Mouse (Mus musculus) ovary, adult 18-20 months (tissue): Measurements from ENCODE around the gene Scfd2.

Experiments
- DNase-seq: peaks from one replicate; pipeline ENCODE4 v3.0.0; 2022; ENCODE audit warnings: low spot score, mixed read lengths

Gene Scfd2

DNA sequence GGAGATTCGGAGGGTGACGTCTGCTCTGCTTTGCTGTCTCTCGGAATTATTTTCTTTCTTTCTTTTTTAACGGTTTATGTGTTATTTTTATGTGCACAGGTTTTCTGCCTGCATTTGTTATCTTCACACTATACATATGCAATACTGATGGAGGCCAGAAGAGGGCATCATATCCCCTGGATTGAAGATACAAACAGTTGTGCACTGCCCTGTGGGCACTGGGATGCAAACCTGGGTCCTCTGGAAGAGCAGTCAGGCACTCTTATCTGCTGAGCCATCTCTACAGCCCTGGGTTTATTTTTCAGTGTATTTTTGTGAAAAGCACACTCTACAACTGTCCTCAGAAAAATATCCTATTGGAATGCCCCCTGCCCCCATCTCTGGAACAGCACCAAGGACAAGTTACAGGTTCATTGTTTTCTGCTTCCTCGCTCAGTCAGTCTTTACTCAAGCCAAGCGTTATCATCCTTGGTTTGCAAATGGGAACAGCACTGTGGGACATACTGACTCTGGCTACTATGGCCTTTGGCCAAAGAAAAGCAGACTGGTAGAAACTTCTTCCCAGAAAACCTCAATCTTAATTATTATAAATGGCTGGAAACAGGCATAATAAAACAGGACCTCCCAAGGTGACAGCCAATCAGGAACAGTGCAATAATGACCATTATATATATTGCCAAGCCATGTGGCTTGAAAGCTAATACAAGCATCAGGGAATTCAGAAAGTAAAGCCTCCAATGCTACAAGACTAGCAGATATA, 75.9 kb downstream of the Scfd2 start:
- DNase-seq: no peak

DNA sequence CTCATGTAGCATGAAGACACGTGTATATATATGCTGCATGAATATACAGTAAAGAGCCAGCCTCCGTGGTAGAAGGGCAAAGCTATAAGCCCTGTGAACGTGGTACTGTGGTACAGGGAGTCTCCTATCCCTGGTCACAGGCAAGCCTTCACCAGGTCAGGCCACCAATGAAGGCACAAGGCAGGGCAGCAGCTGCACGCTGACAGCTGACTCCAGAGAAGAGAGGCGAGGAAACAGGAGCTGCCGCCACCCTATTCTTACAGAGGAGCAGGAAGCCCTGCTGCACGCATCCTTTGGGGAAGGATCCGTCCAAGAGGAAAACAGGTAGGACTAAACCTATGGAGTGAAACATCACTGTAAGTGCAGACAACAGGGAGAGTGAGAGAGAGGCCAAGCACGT, 76.5 kb downstream of the Scfd2 start:
- DNase-seq: no peak

DNA sequence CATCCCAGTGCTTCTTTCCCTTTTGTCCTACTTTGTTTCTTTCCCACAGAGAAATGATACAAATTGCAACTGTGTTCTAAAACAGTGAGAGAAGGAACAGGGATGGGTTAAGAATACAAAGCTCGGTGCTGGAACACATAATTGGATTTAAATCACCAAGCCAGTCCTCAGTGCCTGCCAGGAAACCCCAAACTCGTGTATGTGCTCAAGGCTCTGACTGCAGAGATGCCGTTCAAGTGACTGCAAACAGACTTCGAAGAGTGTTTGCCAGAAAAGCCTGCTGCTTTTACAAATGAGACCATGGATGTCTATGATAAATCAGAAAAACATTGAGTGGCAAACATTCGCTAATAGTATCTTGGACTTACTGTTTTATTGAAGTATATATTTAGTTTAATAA, 80.6 kb downstream of the Scfd2 start:
- no peak for DNase-seq

DNA sequence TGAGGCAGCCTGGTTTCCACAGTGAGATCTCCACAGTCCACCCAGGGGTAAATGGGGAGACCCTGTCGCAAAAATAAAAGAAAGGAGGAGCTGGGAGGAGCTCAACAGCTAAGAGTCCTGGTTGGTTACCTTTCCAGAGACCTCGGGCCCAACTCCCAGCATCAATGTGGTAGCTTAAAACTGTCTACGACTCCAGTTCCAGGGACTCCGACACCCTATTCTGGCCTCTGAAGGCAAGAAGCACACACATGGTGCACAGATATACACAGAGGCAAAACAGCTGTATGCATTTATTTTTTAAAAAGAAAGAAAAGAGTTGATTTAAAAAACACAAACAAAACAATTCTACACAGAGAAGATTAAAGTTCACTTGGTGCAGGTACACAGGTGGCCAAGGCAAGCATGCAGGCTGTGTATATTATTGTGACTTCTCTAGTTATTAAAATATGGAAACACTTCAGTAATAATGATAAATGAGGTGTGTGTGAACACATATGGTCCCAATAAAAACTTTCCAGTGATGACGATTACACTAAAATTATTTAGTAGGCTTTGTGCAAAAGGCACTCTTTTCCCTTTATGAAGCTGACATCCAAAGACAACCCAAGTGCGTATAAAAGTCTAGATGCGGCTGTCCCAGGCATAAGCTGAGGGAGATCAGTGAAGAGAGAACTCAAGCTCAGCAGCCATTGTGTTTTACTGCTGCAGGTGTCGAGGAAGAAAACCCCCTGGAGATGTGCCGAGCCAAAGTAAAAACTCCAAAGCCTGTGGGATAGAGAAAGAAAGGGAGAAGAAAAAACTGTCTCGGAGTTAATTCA, 83.8 kb downstream of the Scfd2 start:
- no peak for DNase-seq

DNA sequence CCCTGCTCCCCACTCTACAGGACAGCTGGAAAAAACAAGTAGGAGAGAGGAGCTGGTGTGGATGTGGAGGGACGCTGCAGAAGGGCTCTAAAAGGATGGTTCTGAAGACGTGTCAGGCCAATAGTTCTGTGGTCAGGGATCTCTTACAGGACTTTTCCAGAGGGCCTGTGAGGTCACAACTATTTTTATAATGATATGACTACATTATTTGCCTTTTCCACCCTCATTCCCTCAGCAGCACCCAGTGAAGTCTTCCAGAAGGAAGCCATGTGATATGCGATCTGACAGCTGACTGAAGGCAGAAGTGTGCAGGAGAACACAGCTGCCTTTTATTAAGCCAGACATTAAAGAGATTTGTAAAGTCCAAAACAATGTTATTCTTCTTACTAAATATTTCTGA, 85.7 kb downstream of the Scfd2 start:
- no peak for DNase-seq

DNA sequence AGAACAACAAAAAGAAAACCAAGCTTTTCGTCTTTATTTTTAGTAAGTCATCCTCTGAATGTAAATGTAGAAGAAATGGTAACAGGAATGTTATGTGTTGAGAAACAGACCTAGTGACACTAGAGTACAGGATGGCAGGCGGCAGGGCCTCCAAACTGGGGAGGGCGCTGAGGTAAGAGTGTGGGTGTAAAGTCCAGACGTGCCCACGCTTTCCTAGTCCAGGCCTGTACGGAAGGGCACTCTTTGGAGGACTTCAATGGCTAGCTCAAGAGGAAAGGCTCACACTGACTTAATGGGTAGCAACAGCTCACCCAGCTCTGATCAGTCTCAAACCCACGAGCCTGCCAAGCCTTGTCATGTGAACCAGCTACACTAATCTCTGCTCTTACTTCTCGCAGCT, 93.2 kb downstream of the Scfd2 start:
- DNase-seq: no peak

DNA sequence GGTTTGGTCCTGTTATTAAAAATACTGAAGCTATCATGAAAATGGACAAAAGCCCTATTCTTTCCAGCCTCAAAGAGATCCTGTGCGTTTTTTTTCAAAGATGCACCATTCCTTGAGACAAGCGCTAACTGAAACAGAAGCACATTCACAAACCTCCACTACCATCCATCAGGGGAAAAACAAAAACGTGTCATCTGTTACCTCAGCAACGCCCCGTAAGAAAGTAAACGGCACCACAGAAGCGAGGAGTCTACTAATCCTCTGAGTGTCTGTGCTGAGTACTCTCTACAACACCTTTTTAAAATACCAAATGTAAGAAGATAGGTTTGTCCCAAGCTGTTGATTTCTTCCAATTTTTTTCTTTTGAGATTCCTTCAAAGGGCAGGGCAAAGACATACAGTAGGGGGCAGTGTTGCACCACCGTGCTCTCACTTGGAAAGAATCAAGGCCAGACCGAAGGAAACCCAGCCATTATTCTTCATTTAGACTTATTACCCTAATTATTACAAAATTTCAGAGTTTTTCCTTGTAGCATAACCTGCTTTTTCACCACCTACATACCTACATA, 97.9 kb downstream of the Scfd2 start:
- DNase-seq: peak; percentile 15

DNA sequence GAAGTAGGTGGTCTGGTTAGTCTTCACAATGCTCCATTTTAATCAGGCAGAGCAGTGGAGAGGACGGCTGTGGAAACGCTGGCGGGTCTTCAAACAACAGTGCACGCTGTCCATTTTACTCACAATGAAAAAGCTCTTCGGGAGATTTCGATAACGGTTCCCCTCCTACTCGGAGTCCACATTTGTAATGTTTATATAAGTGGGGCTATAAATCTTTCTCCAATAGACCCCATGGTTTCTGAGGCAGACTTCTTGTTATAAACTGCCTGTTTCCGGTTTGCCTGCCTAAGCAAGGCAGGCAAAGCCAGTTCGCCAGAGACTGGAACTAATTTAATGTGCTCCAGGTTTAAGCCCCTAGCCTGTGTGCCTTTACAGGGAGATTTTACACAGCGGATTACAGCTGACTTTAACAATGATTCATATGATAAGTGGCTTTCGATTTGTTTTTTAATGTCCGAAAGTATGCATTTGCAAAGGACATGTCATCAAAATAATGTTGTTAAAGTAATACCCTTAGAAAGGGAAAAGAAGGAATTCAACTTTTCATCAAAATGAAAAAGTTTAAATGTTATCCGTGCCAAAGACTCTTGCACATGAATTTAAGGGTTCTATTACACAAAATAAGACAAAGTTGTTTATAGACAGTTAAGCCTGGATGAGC, 98.5 kb downstream of the Scfd2 start:
- no peak for DNase-seq

DNA sequence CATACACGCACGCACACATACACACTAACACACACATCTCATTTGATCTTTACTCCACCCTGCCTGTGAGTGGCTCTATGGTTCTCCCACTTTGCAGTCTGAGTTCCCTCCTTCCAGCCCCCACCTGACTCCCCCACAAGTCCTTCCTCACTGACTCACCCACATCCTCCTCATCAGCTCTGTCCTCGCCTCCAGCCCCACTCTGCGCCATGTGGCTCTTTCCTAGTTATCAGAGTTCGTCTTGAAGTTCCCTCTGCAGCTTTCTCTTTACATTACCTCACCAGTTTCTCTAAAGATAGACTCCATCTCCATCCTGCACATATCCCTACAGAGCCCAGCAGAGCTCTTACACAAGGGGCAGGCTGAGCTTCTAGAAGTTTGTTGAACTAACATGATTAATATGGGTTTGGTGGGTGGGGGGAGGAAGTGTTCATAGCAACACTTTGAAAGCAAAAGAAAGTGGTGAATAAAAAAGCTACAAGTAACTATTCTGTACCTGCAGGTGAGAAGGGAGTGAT, 110.9 kb downstream of the Scfd2 start:
- DNase-seq: no peak

DNA sequence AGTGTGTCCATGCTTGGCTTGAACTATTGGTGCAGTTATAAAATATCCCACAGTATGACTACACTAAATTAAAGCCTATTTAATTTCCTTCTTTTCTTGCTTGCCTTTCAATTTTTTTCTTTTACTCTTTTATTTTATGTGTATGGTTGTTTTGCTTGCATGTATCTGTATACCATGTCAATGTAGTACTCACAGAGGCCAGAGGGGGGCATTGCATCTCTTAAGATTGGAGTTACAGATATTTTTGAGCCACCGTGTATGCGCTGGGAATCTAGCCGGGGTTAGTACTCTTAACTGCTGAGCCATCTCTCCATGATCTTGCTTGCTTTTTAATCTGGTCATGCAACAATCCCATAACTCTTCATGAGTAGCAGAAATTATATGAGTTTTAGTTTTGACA, 119.0 kb downstream of the Scfd2 start:
- DNase-seq: no peak

DNA sequence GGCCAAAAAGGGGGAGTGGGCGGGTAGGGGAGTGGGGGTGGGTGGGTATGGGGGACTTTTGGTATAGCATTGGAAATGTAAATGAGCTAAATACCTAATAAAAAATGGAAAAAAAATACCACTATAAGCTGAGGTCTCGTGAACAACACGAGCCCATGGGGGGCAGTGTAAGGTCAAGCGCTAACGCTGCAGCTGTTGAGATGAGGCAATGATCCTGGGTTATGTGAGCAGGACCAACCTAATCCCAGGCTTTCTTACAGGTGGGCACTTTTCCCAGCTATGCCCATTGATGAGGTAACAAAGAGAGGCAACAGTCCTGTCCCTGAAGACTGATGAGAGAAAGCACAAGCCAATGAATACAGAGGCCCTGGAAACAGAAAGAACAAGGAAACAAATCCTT, 126.7 kb downstream of the Scfd2 start:
- no peak for DNase-seq

DNA sequence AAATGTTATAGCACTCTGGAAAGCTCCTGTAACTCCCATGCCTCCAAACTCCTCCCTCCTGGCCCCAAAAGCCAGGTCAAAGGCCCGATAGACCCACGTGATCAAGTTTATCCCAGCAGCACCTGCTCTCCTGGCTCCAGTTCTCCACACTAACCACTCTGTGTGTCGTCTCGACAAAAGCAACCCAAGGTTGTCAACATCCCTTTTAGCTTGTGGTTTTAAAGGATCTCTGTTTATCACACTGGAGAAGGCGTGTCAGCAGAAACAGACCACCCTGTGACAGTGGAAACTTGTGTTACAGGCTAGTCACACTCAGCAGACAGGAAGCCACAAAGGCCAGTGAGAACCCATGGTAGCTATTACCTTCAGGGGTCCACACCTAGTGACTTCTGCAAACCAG, 127.5 kb downstream of the Scfd2 start:
- no peak for DNase-seq

DNA sequence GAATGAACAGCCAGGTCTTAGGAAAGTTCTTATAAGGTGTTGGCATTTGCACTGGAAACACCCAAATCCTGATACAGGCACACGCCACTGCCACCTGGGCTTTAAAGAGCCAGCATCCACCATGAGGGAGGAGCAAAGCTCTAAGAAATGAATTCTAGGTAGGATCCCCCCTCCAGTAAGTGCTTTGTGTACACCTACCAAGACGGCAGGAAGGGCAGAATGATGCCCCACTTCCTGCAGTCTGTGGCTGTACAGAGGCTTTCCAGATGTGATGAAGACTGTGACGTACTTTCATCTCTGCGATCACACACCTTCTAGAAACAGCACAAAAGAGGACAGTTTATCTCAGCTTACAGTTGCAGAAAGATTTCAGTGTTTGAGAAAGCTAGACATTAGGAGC, 128.9 kb downstream of the Scfd2 start:
- no peak for DNase-seq

DNA sequence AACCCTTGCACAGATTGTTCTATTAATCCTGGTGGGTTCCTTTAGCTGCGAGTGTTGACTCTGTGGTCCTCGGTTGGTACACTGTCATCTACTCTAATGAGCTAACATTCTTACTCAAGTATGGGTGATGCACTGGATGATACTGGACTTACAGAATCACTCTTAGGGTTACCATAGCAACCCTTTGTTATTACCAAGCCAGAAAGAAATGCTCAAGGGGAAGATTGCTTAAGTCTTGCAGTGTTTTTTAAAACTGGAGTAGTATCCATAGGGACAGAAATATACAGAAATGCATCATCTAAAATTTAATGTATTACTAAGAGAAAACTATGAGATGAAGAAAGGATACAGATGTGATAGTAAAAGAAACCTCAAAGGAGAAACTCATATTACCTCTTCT, 139.8 kb downstream of the Scfd2 start:
- DNase-seq: no peak

DNA sequence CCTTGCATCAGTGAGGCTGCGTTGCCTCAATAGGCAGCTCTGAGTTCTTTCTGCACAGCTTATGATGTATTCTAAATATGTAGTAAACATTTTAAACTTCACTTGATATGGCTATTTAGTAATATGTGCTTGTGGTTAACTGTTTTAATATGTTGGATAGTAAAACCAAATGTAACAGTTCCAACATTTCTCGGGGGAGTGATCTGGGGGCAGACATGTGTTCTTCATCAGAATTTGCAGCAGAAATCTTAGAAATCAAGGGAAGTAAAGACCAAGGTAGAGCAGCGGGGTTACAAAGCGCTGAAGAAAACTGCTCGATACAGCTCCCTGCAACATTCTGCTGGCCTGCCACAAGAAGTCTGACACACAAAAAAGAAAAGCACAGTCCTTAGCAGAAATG, 140.2 kb downstream of the Scfd2 start:
- DNase-seq: no peak

DNA sequence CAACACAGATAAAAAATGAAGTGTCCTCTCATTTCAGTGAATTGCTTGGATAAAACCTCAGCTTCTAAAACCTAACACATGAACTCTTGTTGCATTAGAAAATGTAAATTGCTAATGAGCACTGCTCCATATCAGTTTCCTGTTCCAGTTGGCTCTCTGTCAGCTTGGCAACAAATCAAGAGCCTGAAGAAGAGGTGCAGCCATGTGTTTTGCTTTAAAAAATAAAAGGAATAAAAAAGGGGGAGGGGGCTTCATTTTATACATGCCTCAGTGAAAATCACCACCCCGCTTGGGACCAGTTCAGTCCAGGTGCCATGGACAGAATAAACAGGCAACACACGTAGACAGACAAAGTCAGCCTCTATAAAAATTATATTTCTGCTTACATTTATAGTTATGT, 142.7 kb downstream of the Scfd2 start:
- DNase-seq: no peak

DNA sequence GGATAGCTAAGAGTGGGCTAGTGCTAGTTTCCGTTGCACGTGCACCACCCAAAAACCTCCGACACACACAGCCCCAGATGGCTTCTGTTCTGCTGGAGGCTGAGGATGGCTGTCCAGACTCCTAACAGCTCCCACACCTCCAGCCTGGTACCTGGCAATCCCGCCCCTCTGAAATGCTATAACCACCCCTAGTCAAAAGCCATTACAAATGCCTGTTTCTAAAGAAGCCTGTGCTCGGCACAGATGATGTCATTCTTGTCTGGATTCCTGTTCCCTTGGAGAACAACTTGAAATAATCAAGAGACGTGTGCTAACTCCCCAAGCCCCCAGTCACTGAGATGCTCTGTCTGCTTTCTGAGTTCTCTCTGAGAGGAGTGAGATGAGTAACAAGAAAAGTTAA, 143.5 kb downstream of the Scfd2 start:
- DNase-seq: no peak

DNA sequence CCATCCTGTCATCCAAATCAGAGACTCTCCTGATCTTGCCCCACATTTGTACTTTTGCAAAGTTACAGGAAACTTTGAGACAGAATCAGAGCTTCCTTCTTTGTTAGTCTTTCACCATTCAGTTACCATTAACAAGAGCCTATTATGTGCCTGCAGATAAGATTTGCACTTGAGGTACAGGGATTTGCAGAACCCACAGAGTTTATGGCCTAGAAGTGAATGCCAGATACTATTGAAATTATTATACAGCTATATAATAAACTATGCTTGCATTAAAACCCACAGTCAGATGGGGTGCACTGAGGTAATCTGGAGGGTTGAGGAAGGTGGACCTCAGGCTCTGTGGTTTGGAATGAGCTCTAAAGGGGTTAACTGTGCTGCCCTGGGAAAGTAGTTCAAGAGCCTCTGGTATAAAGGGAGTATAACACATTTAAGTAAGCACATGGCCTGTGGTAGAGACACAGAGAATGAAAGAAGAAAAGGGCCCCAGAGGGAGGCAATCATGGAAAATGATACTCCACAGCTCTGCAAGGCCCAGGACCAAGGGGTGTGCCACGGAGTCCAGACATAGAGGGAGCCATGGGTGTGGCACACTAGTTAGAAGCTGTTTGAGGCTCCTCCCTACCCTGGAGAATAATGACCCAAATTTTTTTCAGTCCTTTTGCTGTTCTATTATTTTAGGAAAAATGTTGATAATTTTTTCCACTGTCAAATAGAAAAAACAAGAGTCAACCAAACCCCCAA, 144.2 kb downstream of the Scfd2 start:
- DNase-seq: no peak

DNA sequence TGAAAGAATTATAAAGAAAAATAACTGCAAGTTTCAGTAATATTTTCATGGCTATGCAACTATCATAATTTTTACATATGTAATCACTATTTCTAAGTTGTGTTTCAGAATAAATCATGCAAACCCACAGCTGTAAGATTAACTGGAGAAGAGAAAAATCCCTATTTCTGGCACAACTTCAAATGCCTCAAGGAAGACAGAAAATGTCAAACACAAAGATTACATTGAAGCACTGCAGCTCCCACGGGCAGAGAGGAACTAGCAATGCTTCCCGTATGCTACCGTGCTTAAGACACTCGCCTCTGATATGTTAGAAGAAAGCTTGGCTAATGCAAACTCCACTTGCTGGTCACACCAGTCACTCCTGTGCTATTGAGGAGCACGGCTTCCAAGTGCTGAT, 151.5 kb downstream of the Scfd2 start:
- DNase-seq: no peak

DNA sequence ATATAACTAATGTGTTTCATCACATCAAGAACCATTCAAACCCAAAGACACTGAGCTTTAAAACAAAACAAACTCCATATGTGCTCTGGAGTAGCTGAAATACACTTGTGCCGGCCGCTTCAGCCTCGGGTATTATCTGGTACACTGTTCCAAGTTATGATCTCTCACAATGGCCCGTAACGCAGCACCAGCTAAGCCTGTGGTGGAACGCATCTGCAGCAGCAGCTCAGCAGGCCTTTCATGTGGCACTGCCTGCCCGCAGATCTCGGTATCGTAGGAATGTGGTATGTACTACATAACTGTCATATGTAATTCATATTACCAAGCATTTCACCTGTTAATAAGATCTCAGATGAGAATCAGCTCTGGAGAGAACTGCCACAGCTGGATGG, 164.9 kb downstream of the Scfd2 start:
- no peak for DNase-seq

DNA sequence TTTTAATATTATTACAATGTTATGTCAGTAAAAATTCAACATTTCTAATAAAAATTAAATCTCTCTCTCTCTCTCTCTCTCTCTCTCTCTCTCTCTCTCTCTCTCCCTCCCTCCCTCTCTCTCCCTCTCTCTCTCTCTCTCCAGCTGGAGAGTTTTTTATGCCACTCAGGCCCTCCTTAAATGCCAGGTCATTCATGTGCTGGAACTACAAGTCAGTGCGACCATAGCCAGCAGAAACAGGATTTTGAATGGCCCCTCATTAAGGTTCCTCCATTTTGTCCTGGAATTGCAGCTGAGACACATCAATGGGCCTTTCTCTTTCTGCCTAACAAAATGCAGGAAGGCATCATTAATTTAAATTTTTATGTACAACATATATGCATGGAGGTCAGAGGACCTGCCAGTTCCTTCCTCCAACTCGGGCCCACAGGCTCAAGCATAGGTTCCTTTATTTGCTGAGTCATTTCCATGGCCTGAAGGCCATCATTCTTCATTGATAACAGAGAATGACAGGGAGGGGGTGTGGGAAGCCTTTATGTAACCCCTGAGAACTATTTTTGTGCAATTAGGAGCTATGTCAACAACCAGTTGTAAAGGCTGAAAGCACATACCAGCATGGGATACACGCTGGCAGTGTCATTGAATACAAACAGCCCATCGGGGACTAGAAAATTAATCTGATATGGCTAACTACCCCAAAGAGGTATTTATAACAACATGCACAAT, 165.4 kb downstream of the Scfd2 start:
- no peak for DNase-seq
